Mouse (Mus musculus) hindbrain, embryonic 15.5 days (tissue): Measurements from ENCODE around the gene Gng8. TPM values are rescaled to one million over a fixed set of nuclear protein-coding genes. Genes with fewer than 3 reads are reported as not detected.

Experiments
- ATAC-seq: fragments of 200-750 bp; cut with Nextera tagmentation; 2 replicates; pipeline ENCODE4 v1.8.0; 2017; ENCODE audit warnings: low read depth, moderate number of reproducible peaks, moderate TSS enrichment; ENCODE audit not compliant: low FRiP score
- H3K27ac ChIP-seq: fragments of 300-500 bp; sonication (generic); replicated peaks from 2 replicates; pipeline ENCODE4 v1.5.1; 2015; ENCODE audit warnings: mild to moderate bottlenecking, inconsistent platforms
- H3K27me3 ChIP-seq: fragments of 300-500 bp; sonication (generic); 2 replicates; pipeline ENCODE4 v1.6.1; 2015; ENCODE audit warnings: control low read depth, inconsistent platforms
- H3K36me3 ChIP-seq: fragments of 300-500 bp; sonication (generic); 2 replicates; pipeline ENCODE4 v1.6.1; 2015; ENCODE audit warnings: control low read depth, inconsistent platforms
- H3K4me1 ChIP-seq: fragments of 300-500 bp; sonication (generic); replicated peaks from 2 replicates; pipeline ENCODE4 v1.6.1; 2015; ENCODE audit warnings: control low read depth, inconsistent platforms
- H3K4me2 ChIP-seq: fragments of 300-500 bp; sonication (generic); 2 replicates; pipeline ENCODE4 v1.6.1; 2015; ENCODE audit warnings: moderate library complexity, mild to moderate bottlenecking, inconsistent platforms
- H3K4me3 ChIP-seq: fragments of 300-500 bp; sonication (generic); 2 replicates; pipeline ENCODE4 v1.5.1; 2015; ENCODE audit warnings: mild to moderate bottlenecking, inconsistent platforms
- H3K9ac ChIP-seq: fragments of 300-500 bp; sonication (generic); 2 replicates; pipeline ENCODE4 v1.6.1; 2015; ENCODE audit warnings: inconsistent platforms
- H3K9me3 ChIP-seq: fragments of 300-500 bp; sonication (generic); 2 replicates; pipeline ENCODE4 v1.6.1; 2016; ENCODE audit warnings: control low read depth, inconsistent platforms
- WGBS: fragments of 180-500 bp; shearing (Covaris S2); methylation state at CpG from one replicate; pipeline ENCODE4 v1.1.7; 2015; 5-methylcytosine and 5-hydroxymethylcytosine counted together
- polyA plus RNA-seq: library from polyadenylated mRNA; unstranded; fragments of >200 nt; fragmentation: Nextera tagmentation; extraction: Ambion mirVana; gene quantifications from 2 replicates; pipeline ENCODE4 v1.2.1, GENCODE M21; 2015

Gene Gng8
- polyA plus RNA-seq, 1 experiment from 2014 or later: 1.3 TPM

DNA sequence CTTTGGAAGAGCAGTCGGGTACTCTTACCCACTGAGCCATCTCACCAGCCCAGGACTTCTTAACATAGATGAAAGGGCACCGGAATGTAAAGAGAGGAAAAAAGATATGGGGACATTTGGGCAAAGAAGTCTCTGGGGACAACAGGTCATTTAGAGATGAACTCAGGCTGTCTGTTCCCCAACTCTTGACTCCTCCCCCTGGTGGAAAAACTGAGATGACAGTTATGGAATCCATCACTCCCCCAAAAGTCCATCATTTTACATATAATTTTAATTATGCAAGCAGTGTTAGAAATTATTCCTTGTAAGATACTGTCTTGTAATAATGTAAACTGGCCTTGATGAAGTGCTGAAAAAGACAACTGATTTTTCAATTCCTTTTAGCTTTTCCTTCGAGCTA, 13.9 kb upstream of the Gng8 start:
- no peak for ATAC-seq
- Histone ChIP-seq H3K4me1 (peaks cover 33% of the 10 kb centered on the region), H3K4me3 (no peak overlapping the region), H3K9ac (no peak overlapping the region), H3K4me2 (no peak overlapping the region), H3K27me3 (no peaks in the 10 kb centered on the region), H3K36me3 (peaks cover 3% of the 10 kb centered on the region), H3K27ac (no peak overlapping the region), H3K9me3 (no peaks in the 10 kb centered on the region)
- WGBS: 85% methylated on average over 3 of the region's 3 CpGs

GRCm38 (mm10) chr7:16879796-16880547, 11.6 kb upstream of the Gng8 start:
- H3K27ac ChIP-seq: no peak overlapping the region

GRCm38 (mm10) chr7:16880615-16881014, 11.0 kb upstream of the Gng8 start:
- WGBS: 16% methylated on average over 5 of the region's 5 CpGs
- H3K27me3 ChIP-seq: peaks cover 19% of the 10 kb centered on the region
- no peaks in the 10 kb centered on the region for H3K9me3 ChIP-seq
- no peak overlapping the region for H3K9ac ChIP-seq
- H3K36me3 ChIP-seq: peaks cover 20% of the 10 kb centered on the region
- H3K4me1 ChIP-seq: peaks cover 27% of the 10 kb centered on the region
- no peak for ATAC-seq
- H3K4me3 ChIP-seq: no peak overlapping the region
- no peak overlapping the region for H3K27ac ChIP-seq
- no peak overlapping the region for H3K4me2 ChIP-seq

More at GRCm38 (mm10) chr7:16879796-16880547, 11.6 kb upstream of the Gng8 start:
- no peak overlapping the region for H3K9ac ChIP-seq
- peaks cover 28% of the 10 kb centered on the region for H3K4me1 ChIP-seq
- WGBS: 22% methylated on average over 9 of the region's 9 CpGs
- peaks cover 19% of the 10 kb centered on the region for H3K27me3 ChIP-seq
- no peak overlapping the region for H3K4me2 ChIP-seq
- H3K4me3 ChIP-seq: no peak overlapping the region
- H3K9me3 ChIP-seq: no peaks in the 10 kb centered on the region
- ATAC-seq: no peak
- peaks cover 15% of the 10 kb centered on the region for H3K36me3 ChIP-seq

- H3K27me3 ChIP-seq: peaks cover 23% of the 10 kb centered on the region
- no peaks in the 10 kb centered on the region for H3K9me3 ChIP-seq
- ATAC-seq: no peak
- peaks cover 9% of the 10 kb centered on the region for H3K4me1 ChIP-seq
- no peak overlapping the region for H3K9ac ChIP-seq
- H3K4me3 ChIP-seq: no peak overlapping the region
- no peak overlapping the region for H3K4me2 ChIP-seq
- H3K36me3 ChIP-seq: peaks cover 37% of the 10 kb centered on the region
- 93% methylated on average over 6 of the region's 6 CpGs for WGBS
- H3K27ac ChIP-seq: no peak overlapping the region
These were observed 8.4 kb upstream of the Gng8 start for GRCm38 (mm10) chr7:16883162-16883561.

- H3K4me3 ChIP-seq: no peak overlapping the region
- H3K4me2 ChIP-seq: no peak overlapping the region
- ATAC-seq: no peak
- 61% methylated on average over 4 of the region's 4 CpGs for WGBS
- H3K4me1 ChIP-seq: peaks cover 9% of the 10 kb centered on the region
- H3K27ac ChIP-seq: no peak overlapping the region
- no peaks in the 10 kb centered on the region for H3K9me3 ChIP-seq
- peaks cover 26% of the 10 kb centered on the region for H3K27me3 ChIP-seq
- no peak overlapping the region for H3K9ac ChIP-seq
- peaks cover 37% of the 10 kb centered on the region for H3K36me3 ChIP-seq
These were observed 7.3 kb upstream of the Gng8 start for GRCm38 (mm10) chr7:16884334-16884733.

DNA sequence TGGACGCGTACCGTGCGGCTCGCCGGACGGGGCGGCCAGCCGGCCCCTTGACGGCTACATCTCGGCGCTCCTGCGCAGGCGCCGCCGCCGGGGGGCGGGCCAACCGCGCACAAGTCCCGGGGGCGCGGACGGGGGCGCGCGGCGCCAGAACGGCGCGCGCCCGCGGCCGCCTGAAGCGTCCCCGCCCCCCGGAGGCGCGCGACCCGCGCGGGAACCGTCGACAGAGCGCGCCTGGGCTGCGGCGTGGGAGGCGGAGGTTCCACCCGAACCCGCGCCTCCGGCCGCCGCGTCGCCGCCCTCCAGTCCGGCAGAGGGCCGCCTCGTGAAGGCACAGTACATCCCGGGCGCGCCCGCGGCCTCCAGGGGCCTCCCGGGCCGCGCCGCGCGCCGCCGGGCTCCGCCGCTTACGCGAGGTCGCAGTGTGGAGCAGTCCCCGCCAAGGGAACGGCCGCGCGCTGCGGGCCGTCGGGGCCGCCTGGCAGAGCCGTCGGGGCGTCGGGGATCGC, 6.3 kb upstream of the Gng8 start:
- Histone ChIP-seq H3K4me2 (peak overlapping the region; percentile 26), H3K9me3 (no peaks in the 10 kb centered on the region)

DNA sequence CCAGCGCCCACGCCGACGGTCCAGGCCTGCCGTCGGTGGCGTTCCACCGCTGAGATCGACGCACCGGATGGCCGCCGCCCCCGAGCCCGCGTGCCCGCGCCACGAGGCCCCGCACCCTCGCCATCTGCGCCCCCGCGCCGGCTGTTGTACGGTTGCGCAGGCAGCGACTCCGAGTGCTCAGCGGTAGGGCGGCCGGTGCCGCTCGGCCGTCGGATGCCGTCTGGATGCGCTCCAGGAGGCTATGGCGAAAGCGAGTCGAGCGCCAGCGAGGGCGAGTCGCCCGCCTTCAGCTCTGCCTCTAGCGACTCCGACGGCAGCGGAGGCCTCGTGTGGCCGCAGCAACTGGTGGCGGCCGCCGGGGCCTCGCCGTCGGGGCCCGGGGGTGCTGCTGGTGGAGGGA, 5.7 kb upstream of the Gng8 start:
- H3K4me1 ChIP-seq: peaks cover 2% of the 10 kb centered on the region
- H3K27ac ChIP-seq: no peak overlapping the region
- peaks cover 30% of the 10 kb centered on the region for H3K27me3 ChIP-seq
- no peak for ATAC-seq
- H3K4me3 ChIP-seq: no peak overlapping the region
- H3K9me3 ChIP-seq: no peaks in the 10 kb centered on the region
- no peak overlapping the region for H3K4me2 ChIP-seq
- no peak overlapping the region for H3K9ac ChIP-seq
- WGBS: 45% methylated on average over 59 of the region's 59 CpGs
- peaks cover 37% of the 10 kb centered on the region for H3K36me3 ChIP-seq

More for the DNA sequence above, 6.3 kb upstream of the Gng8 start:
- Histone ChIP-seq H3K27me3 (peaks cover 29% of the 10 kb centered on the region), H3K27ac (no peak overlapping the region), H3K4me1 (peaks cover 5% of the 10 kb centered on the region), H3K36me3 (peaks cover 37% of the 10 kb centered on the region), H3K9ac (no peak overlapping the region), H3K4me3 (peak overlapping the region; percentile 19)
- no peak for ATAC-seq
- 11% methylated on average over 73 of the region's 95 CpGs for WGBS

- peaks cover 20% of the 10 kb centered on the region; the same call in 1 of the 2 replicates for H3K27me3 ChIP-seq
- ATAC-seq: no peak
- H3K27ac ChIP-seq: no peak overlapping the region
- peaks cover 30% of the 10 kb centered on the region for H3K4me1 ChIP-seq
- no peak overlapping the region for H3K9ac ChIP-seq
- peak overlapping the region; percentile 56; the same call in 1 of the 2 replicates for H3K4me2 ChIP-seq
- H3K9me3 ChIP-seq: no peaks in the 10 kb centered on the region
- 49% methylated on average over 6 of the region's 6 CpGs for WGBS
- H3K36me3 ChIP-seq: peaks cover 18% of the 10 kb centered on the region
- no peak overlapping the region for H3K4me3 ChIP-seq
These were observed 1.1 kb upstream of the Gng8 start for GRCm38 (mm10) chr7:16890536-16890935.

DNA sequence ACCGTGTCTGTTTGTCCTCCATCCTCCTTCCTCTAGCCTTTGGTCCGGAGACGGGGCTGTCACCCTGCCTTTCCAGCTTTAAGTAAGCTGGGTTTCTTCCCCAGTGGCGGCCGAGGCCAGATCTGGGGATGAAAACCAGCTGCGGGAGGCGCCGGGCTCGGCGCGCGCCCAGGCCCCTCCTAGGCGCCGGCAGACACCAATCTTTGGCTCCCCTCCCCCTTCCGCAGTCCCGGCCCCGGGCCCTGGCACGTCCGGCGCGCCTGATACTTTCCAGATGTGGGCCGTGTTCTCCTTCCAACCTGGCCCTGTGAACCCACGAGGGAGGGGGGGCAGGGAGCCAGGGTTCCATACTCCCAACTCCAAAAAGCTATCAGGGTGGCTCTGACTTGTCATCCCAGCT, 642 bp upstream of the Gng8 start:
- H3K36me3 ChIP-seq: peaks cover 14% of the 10 kb centered on the region; the same call in 1 of the 2 replicates
- no peaks in the 10 kb centered on the region for H3K9me3 ChIP-seq
- no peak overlapping the region for H3K4me3 ChIP-seq
- peak overlapping the region; percentile 56; the same call in 1 of the 2 replicates for H3K4me2 ChIP-seq
- H3K9ac ChIP-seq: no peak overlapping the region
- no peak for ATAC-seq
- peaks cover 20% of the 10 kb centered on the region; the same call in 1 of the 2 replicates for H3K27me3 ChIP-seq
- H3K4me1 ChIP-seq: peaks cover 31% of the 10 kb centered on the region
- no peak overlapping the region for H3K27ac ChIP-seq
- 2% methylated on average over 23 of the region's 23 CpGs for WGBS

DNA sequence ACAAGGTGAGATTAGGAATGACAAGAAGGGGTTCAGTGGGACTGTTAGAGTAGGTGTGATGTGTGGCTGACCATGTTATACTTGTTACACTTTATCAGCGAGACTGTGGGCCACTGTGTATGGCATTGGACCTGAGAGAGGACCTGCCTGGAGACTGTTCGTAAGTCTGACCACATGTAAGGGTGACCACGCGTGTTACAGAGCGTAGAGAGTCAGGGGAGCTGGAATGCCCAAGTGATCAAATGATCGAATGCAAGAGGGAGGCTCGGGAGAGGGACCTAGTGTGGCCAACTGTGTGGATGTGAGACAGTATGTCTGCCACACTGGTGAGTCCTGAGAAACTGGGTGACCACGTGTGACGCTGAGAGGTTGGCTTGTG, 755 bp downstream of the Gng8 start:
- Histone ChIP-seq H3K27ac (no peak overlapping the region), H3K36me3 (peaks cover 6% of the 10 kb centered on the region; the same call in 1 of the 2 replicates), H3K9me3 (no peaks in the 10 kb centered on the region), H3K4me1 (peaks cover 31% of the 10 kb centered on the region), H3K4me3 (no peak overlapping the region), H3K9ac (no peak overlapping the region), H3K27me3 (peaks cover 16% of the 10 kb centered on the region; the same call in 1 of the 2 replicates), H3K4me2 (peak overlapping the region; percentile 56)
- WGBS: 48% methylated on average over 9 of the region's 9 CpGs
- ATAC-seq: peak; percentile 17; the same call in 1 of the 2 replicates

GRCm38 (mm10) chr7:16893612-16894011, 2.0 kb downstream of the Gng8 start:
- Histone ChIP-seq H3K4me3 (no peak overlapping the region), H3K36me3 (no peaks in the 10 kb centered on the region), H3K27me3 (peaks cover 15% of the 10 kb centered on the region; the same call in 1 of the 2 replicates), H3K4me2 (0 out of 2 replicates have a peak overlapping the region, but pooled peaks have one; percentile 57), H3K4me1 (peaks cover 31% of the 10 kb centered on the region), H3K9ac (no peak overlapping the region), H3K27ac (no peak overlapping the region), H3K9me3 (no peaks in the 10 kb centered on the region)
- ATAC-seq: no peak
- 2% methylated on average over 6 of the region's 6 CpGs for WGBS

DNA sequence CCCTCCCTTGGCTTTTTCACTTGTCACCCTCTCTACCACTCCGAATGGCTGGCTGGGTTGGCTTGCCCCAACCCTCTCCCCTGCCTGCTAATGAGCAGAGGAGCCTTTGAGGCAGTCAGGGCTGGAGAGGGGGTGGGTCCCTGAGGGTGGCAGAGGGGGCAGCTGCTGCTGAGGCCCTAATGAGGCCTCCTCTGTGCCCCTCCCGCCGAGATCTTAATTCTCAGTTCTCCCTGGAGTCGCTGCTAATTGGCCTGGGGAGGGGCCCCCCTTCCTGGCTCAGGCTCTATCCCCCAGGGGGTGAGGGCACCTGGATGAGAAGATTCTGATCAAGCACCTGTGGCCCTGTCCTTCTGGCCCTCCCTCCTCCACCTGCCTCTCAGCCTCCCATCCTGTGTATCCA, 2.7 kb downstream of the Gng8 start:
- H3K4me2 ChIP-seq: peak overlapping the region; percentile 57; the same call in 1 of the 2 replicates
- 0% methylated on average over 4 of the region's 4 CpGs for WGBS
- H3K9ac ChIP-seq: no peak overlapping the region
- ATAC-seq: 0 out of 2 replicates have a peak, but pooled peaks have one; percentile 10
- H3K27me3 ChIP-seq: peaks cover 12% of the 10 kb centered on the region; the same call in 1 of the 2 replicates
- peaks cover 31% of the 10 kb centered on the region for H3K4me1 ChIP-seq
- H3K27ac ChIP-seq: no peak overlapping the region
- H3K4me3 ChIP-seq: no peak overlapping the region
- no peaks in the 10 kb centered on the region for H3K36me3 ChIP-seq
- no peaks in the 10 kb centered on the region for H3K9me3 ChIP-seq
